Mouse (Mus musculus): ENCODE data around the gene Clic1.

GRCm38 (mm10) chr17:35012430-35012829 lies 37.3 kb upstream of the Clic1 start:
- TF ChIP-seq POLR2A (IDR thresholded peaks at IDR 0.05; ENCODE audit: borderline replicate concordance, extremely low read depth, insufficient read depth, insufficient read length, poor library complexity, severe bottlenecking) (no peak), CTCF (IDR thresholded peaks at IDR 0.05; ENCODE audit: borderline replicate concordance, extremely low read depth, insufficient read depth, insufficient read length) (no peak)

All from brain, embryonic 14.5 days (tissue).